Mouse (Mus musculus) kidney, adult 11 months (tissue): ENCODE measurements around the gene Mgat5.

Experiments used
- DNase-seq: peaks from one replicate; pipeline ENCODE4 v3.0.0; 2022

The Mgat5 gene

GRCm38 (mm10) chr1:127346596-127347139, 141.9 kb downstream of the Mgat5 start:
- no peak for DNase-seq

- DNase-seq = no peak
Observed at GRCm38 (mm10) chr1:127347878-127348620, 143.2 kb downstream of the Mgat5 start.

GRCm38 (mm10) chr1:127348642-127349341, 144.0 kb downstream of the Mgat5 start:
- no peak for DNase-seq

GRCm38 (mm10) chr1:127351380-127352057, 146.7 kb downstream of the Mgat5 start:
- DNase-seq = no peak

- DNase-seq = peak; percentile 37
Observed at GRCm38 (mm10) chr1:127352131-127352793, 147.4 kb downstream of the Mgat5 start.

GRCm38 (mm10) chr1:127353408-127353807, 148.6 kb downstream of the Mgat5 start:
- no peak for DNase-seq

- DNase-seq = no peak
Observed at GRCm38 (mm10) chr1:127354152-127354551, 149.3 kb downstream of the Mgat5 start.

- DNase-seq = no peak
Observed at GRCm38 (mm10) chr1:127355034-127355433, 150.2 kb downstream of the Mgat5 start.

- no peak for DNase-seq
Observed at GRCm38 (mm10) chr1:127363638-127364037, 158.8 kb downstream of the Mgat5 start.

- DNase-seq = no peak
Observed at GRCm38 (mm10) chr1:127365706-127366105, 160.9 kb downstream of the Mgat5 start.

- DNase-seq = no peak
Observed at GRCm38 (mm10) chr1:127366111-127366510, 161.3 kb downstream of the Mgat5 start.

GRCm38 (mm10) chr1:127368513-127368912, 163.7 kb downstream of the Mgat5 start:
- no peak for DNase-seq

- DNase-seq = no peak
Observed at GRCm38 (mm10) chr1:127369538-127369937, 164.7 kb downstream of the Mgat5 start.

GRCm38 (mm10) chr1:127372096-127372495, 167.3 kb downstream of the Mgat5 start:
- no peak for DNase-seq

GRCm38 (mm10) chr1:127373559-127373958, 168.7 kb downstream of the Mgat5 start:
- DNase-seq = no peak

- DNase-seq = no peak
Observed at GRCm38 (mm10) chr1:127374157-127374556, 169.3 kb downstream of the Mgat5 start.

GRCm38 (mm10) chr1:127380140-127380539, 175.3 kb downstream of the Mgat5 start:
- DNase-seq = no peak

- DNase-seq = no peak
Observed at GRCm38 (mm10) chr1:127380749-127381501, 176.1 kb downstream of the Mgat5 start.

GRCm38 (mm10) chr1:127383071-127383470, 178.3 kb downstream of the Mgat5 start:
- no peak for DNase-seq

GRCm38 (mm10) chr1:127387226-127387625, 182.4 kb downstream of the Mgat5 start:
- DNase-seq = no peak

- DNase-seq = no peak
Observed at GRCm38 (mm10) chr1:127387661-127388060, 182.8 kb downstream of the Mgat5 start.

- no peak for DNase-seq
Observed at GRCm38 (mm10) chr1:127394716-127395115, 189.9 kb downstream of the Mgat5 start.
